Mouse (Mus musculus): ENCODE results near the gene Irf8.

GRCm38 (mm10) chr8:120759847-120760246 lies 23.7 kb downstream of the Irf8 start:
- TF ChIP-seq CTCF (IDR thresholded peaks at IDR 0.05; ENCODE audit: low read depth) = no peak
- TF ChIP-seq EP300 (optimal IDR thresholded peaks at IDR 0.05) = no peak

Data from stomach, postnatal 0 days (tissue).